Mouse (Mus musculus): Measurements from ENCODE around the gene Pard3.
A peak's percentile ranks its signal among the peaks of the same experiment; 100 is the strongest.

Pard3 gene

GRCm38 (mm10) chr8:127250746-127251145 lies 187.1 kb downstream of the Pard3 start:
- DNase-seq = no peak

GRCm38 (mm10) chr8:127251476-127251875 lies 187.8 kb downstream of the Pard3 start:
- DNase-seq = no peak

GRCm38 (mm10) chr8:127251985-127252384 lies 188.3 kb downstream of the Pard3 start:
- no peak for DNase-seq

GRCm38 (mm10) chr8:127254625-127255024 lies 190.9 kb downstream of the Pard3 start:
- DNase-seq = no peak

- DNase-seq = no peak
These were observed 193.4 kb downstream of the Pard3 start for GRCm38 (mm10) chr8:127257086-127257485.

- no peak for DNase-seq
These were observed 197.4 kb downstream of the Pard3 start for GRCm38 (mm10) chr8:127261051-127261450.

GRCm38 (mm10) chr8:127262026-127262425 lies 198.3 kb downstream of the Pard3 start:
- DNase-seq = no peak

- no peak for DNase-seq
These were observed 198.7 kb downstream of the Pard3 start for GRCm38 (mm10) chr8:127262436-127262835.

- DNase-seq = no peak
These were observed 199.2 kb downstream of the Pard3 start for GRCm38 (mm10) chr8:127262926-127263325.

GRCm38 (mm10) chr8:127263457-127263856 lies 199.8 kb downstream of the Pard3 start:
- no peak for DNase-seq

- no peak for DNase-seq
These were observed 201.2 kb downstream of the Pard3 start for GRCm38 (mm10) chr8:127264691-127265470.

GRCm38 (mm10) chr8:127266777-127267176 lies 203.1 kb downstream of the Pard3 start:
- DNase-seq = no peak

GRCm38 (mm10) chr8:127268239-127269024 lies 204.7 kb downstream of the Pard3 start:
- no peak for DNase-seq

- DNase-seq = no peak
These were observed 205.5 kb downstream of the Pard3 start for GRCm38 (mm10) chr8:127269082-127269747.

GRCm38 (mm10) chr8:127271186-127271585 lies 207.5 kb downstream of the Pard3 start:
- no peak for DNase-seq

- DNase-seq = no peak
These were observed 216.7 kb downstream of the Pard3 start for GRCm38 (mm10) chr8:127280299-127280974.

GRCm38 (mm10) chr8:127281035-127281434 lies 217.3 kb downstream of the Pard3 start:
- no peak for DNase-seq

GRCm38 (mm10) chr8:127284462-127285216 lies 220.9 kb downstream of the Pard3 start:
- DNase-seq = peak in 1 of 2 experiments; percentile 17

GRCm38 (mm10) chr8:127287816-127288215 lies 224.1 kb downstream of the Pard3 start:
- DNase-seq = no peak

GRCm38 (mm10) chr8:127292307-127292706 lies 228.6 kb downstream of the Pard3 start:
- no peak for DNase-seq

- no peak for DNase-seq
These were observed 229.5 kb downstream of the Pard3 start for GRCm38 (mm10) chr8:127293025-127293729.
